Mouse (Mus musculus) heart, postnatal 0 days (tissue): ENCODE measurements at regions not wholly inside any gene's neighbourhood (a gene's known extent, or its start where the extent isn't known, plus 50 kb on each side); places are given as distances from the start of the nearest gene placed in this dataset.
"Not testable (repeated sequence)": the region's sequence is repeated elsewhere in the genome, so short reads cannot be mapped to it uniquely, and the experiment has no call there.

Experiments used
- ATAC-seq: fragments of 200-750 bp; cut with Nextera tagmentation; 2 replicates; pipeline ENCODE4 v1.8.0; 2017; ENCODE audit warnings: low read depth, moderate number of reproducible peaks, moderate library complexity; ENCODE audit not compliant: insufficient read depth
- DNase-seq: peaks from one replicate; pipeline ENCODE4 v3.0.0-alpha.2; 2016; ENCODE audit warnings: low spot score
- H3K27ac ChIP-seq: fragments of 300-500 bp; sonication (generic); 2 replicates; pipeline ENCODE4 v1.5.1; 2014; ENCODE audit warnings: low read depth, mild to moderate bottlenecking
- H3K27me3 ChIP-seq: fragments of 300-500 bp; sonication (generic); 2 replicates; pipeline ENCODE4 v1.6.1; 2014; ENCODE audit warnings: low read length, mixed read lengths; ENCODE audit not compliant: control insufficient read depth, insufficient read depth
- H3K36me3 ChIP-seq: fragments of 300-500 bp; sonication (generic); replicated peaks from 2 replicates; pipeline ENCODE4 v1.6.1; 2014; ENCODE audit warnings: low read length, mixed read lengths; ENCODE audit not compliant: control insufficient read depth, insufficient read depth
- H3K4me1 ChIP-seq: fragments of 300-500 bp; sonication (generic); 2 replicates; pipeline ENCODE4 v1.6.1; 2014; ENCODE audit warnings: antibody characterized with exemption; ENCODE audit not compliant: control insufficient read depth, insufficient read depth
- H3K4me2 ChIP-seq: fragments of 300-500 bp; sonication (generic); 2 replicates; pipeline ENCODE4 v1.6.1; 2014; ENCODE audit warnings: low read depth, mild to moderate bottlenecking, low read length, moderate library complexity
- H3K4me3 ChIP-seq: fragments of 300-500 bp; sonication (generic); 2 replicates; pipeline ENCODE4 v1.5.1; 2014; ENCODE audit warnings: low read depth, low read length
- H3K9ac ChIP-seq: fragments of 300-500 bp; sonication (generic); replicated peaks from 2 replicates; pipeline ENCODE4 v1.6.1; 2014; ENCODE audit warnings: low read depth, low read length, mixed read lengths
- H3K9me3 ChIP-seq: fragments of 300-500 bp; sonication (generic); replicated peaks from 2 replicates; pipeline ENCODE4 v1.6.1; 2016; ENCODE audit warnings: low read length; ENCODE audit not compliant: control insufficient read depth
- CTCF ChIP-seq: IDR thresholded peaks from 2 replicates; pipeline ENCODE4 v1.5.1; 2016; ENCODE audit warnings: antibody characterized with exemption, control low read depth, low read depth
- EP300 ChIP-seq: IDR thresholded peaks from 2 replicates; pipeline ENCODE4 v1.6.1; 2016; ENCODE audit warnings: antibody characterized with exemption, low read depth
- WGBS: fragments of 180-500 bp; shearing (Covaris S2); extraction: QIAGEN DNeasy Blood & Tissue Kit; methylation state at CpG from one replicate; pipeline ENCODE4 v1.1.7; 2014; 5-methylcytosine and 5-hydroxymethylcytosine counted together

DNA sequence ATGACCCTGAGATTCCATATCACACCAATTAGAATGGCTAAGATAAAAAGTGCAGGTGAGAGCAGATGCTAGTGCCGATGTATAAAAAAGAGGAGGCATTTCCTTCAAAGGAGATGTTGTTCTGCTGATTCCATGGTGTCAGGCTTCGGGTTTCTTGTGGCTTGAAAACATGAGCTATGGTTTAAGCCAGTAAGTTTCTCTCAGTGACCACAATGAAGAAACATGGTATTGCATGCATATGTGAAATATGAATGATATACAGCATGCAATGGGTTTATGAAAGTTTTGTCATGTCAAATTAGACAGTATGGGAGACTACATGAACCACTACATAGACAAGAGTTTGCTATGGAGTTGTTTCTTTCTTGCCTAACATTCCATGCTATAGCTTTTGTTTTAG lies 155.3 kb downstream of the Fam174a start:
- 71% methylated on average over 2 of the region's 2 CpGs for WGBS
- TF ChIP-seq CTCF = no peak
- TF ChIP-seq EP300 = no peak
- ATAC-seq = no peak

DNA sequence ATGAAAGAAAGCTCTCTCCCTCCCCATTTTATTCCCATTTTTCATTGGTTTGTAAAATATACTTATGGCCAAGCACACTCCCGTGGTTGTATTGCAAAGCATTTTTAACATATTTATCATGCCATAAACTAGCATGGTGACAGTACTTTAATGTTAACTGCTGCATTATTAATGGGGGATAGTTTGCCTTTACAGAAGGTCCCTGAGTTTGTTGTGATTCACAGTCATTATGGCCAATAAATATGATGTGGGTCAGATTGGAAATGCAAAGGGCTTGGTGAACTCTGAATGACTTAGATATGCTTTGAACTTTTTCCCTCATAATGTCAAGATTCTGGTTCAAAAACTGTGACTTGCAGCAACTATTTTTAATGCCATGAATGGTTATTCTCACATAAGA lies 157.1 kb downstream of the Fam174a start:
- Histone ChIP-seq H3K27ac (no peak overlapping the region), H3K4me1 (no peaks in the 10 kb centered on the region), H3K27me3 (no peaks in the 10 kb centered on the region), H3K4me3 (no peak overlapping the region), H3K36me3 (no peaks in the 10 kb centered on the region), H3K9ac (no peak overlapping the region), H3K9me3 (no peaks in the 10 kb centered on the region), H3K4me2 (no peak overlapping the region)
- no peak for DNase-seq
- WGBS = 56% methylated on average over 1 of the region's 1 CpGs
- TF ChIP-seq CTCF = no peak
- TF ChIP-seq EP300 = no peak
- no peak for ATAC-seq

More for the DNA sequence above, 155.3 kb downstream of the Fam174a start:
- no peaks in the 10 kb centered on the region for H3K9me3 ChIP-seq
- no peaks in the 10 kb centered on the region for H3K27me3 ChIP-seq
- H3K27ac ChIP-seq = no peak overlapping the region
- DNase-seq = no peak
- no peak overlapping the region for H3K4me2 ChIP-seq
- no peaks in the 10 kb centered on the region for H3K4me1 ChIP-seq
- no peak overlapping the region for H3K4me3 ChIP-seq
- no peak overlapping the region for H3K9ac ChIP-seq
- H3K36me3 ChIP-seq = no peaks in the 10 kb centered on the region

DNA sequence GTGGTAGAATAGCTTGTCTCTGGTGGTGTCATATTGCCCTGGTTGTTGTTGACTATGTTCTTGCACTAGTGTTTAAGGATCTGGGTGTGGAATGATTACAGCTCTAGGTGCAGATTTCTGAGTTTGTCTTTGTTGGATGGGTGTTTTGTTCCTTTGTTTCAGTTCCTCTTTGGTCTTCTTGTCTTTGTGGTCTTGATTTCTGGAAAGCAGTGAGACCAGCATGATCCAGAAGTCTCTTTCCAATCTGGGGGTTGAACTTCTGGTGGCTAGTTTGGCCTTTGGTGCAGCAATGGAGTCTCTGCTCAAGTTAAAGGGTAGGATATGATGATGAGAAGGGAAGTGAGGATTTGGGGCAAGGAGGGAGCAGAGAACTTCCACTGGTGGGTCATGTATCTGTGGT lies 174.4 kb downstream of the St8sia4 start:
- Histone ChIP-seq H3K4me2 (no peak overlapping the region), H3K4me3 (no peak overlapping the region), H3K9ac (no peak overlapping the region), H3K36me3 (no peaks in the 10 kb centered on the region), H3K4me1 (no peaks in the 10 kb centered on the region), H3K9me3 (no peaks in the 10 kb centered on the region), H3K27me3 (no peaks in the 10 kb centered on the region), H3K27ac (no peak overlapping the region)
- ATAC-seq (no peak), DNase-seq (no peak)
- TF ChIP-seq EP300 = no peak
- no peak for TF ChIP-seq CTCF

DNA sequence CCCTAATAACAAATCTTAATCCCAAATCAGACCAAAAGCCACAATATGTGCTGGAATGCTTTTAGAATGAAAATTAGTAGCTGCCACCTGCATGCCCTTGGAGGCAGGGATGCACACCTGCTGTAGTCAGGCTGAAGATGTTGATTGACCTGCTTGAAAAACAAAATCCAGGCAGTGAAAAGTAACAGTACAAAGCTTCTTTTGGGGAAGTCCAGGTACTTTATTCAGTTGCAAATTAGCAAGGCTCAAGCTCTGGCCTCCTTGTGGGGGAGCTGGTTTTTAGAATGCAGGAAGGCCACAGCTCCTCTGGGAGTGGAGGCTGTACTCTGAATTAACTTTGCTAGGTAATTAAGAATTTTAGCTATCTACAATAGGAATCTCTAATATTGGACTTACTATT lies 166.7 kb downstream of the St8sia4 start:
- not testable (repeated sequence) for H3K4me1 ChIP-seq, H3K4me2 ChIP-seq, H3K4me3 ChIP-seq, H3K9ac ChIP-seq, H3K27ac ChIP-seq, H3K9me3 ChIP-seq, H3K27me3 ChIP-seq, DNase-seq, H3K36me3 ChIP-seq, ATAC-seq

DNA sequence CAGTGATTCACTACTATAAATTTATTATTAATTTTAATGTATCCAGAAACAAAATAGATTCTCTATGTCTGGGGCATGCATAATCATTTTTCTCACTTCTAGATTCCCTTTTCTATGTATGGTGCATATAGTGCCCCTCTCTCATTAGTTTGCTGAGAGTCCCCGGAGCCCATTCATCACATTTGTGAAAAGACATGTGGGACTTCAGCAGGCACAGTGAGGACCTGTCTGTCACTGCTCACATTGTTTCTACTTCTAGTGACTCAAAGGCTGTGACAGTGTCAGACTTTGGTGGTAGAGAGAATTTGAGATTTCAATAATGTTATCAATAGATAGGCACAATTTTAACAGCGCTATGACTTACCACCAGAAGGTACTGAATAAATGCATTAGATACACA lies 158.7 kb downstream of the St8sia4 start:
- ATAC-seq (no peak), DNase-seq (no peak)
- Histone ChIP-seq H3K36me3 (no peaks in the 10 kb centered on the region), H3K9ac (no peak overlapping the region), H3K4me3 (no peak overlapping the region), H3K27ac (no peak overlapping the region), H3K9me3 (no peaks in the 10 kb centered on the region), H3K4me1 (no peaks in the 10 kb centered on the region), H3K27me3 (no peaks in the 10 kb centered on the region), H3K4me2 (no peak overlapping the region)
- WGBS = 80% methylated on average over 2 of the region's 2 CpGs
- TF ChIP-seq CTCF = no peak
- no peak for TF ChIP-seq EP300

DNA sequence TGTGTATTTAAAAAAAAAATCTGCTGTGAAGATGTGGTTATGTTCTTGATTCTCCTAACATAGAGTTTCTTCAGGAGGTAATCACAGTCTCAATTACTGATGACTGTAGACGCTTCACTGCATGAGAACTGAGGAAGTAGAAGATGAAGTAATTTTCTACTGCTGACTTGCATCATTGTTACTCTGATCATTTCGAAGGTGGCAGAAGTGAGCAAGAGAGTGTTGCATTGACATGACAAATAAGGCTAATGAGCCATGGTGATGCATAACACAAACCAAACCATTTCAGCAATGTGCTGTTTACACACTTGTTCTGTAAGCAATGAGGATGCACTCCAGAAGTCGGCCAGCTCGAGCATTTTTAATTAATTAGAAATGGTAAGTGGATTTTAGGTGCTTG lies 138.6 kb downstream of the St8sia4 start:
- Histone ChIP-seq H3K36me3 (no peaks in the 10 kb centered on the region), H3K4me3 (no peak overlapping the region), H3K4me1 (no peaks in the 10 kb centered on the region), H3K27me3 (no peaks in the 10 kb centered on the region), H3K9me3 (no peaks in the 10 kb centered on the region), H3K27ac (no peak overlapping the region), H3K9ac (no peak overlapping the region), H3K4me2 (no peak overlapping the region)
- DNase-seq (no peak), ATAC-seq (no peak)
- TF ChIP-seq CTCF (no peak), EP300 (no peak)
- WGBS = 58% methylated on average over 4 of the region's 4 CpGs
